Mouse (Mus musculus): ENCODE measurements around the gene Rnf181. TPM values are rescaled to one million over a fixed set of nuclear protein-coding genes. Genes with fewer than 3 reads are reported as not detected.

The Rnf181 gene
- polyA plus RNA-seq, 1 experiment from 2014 or later, result 86.5 TPM

DNA sequence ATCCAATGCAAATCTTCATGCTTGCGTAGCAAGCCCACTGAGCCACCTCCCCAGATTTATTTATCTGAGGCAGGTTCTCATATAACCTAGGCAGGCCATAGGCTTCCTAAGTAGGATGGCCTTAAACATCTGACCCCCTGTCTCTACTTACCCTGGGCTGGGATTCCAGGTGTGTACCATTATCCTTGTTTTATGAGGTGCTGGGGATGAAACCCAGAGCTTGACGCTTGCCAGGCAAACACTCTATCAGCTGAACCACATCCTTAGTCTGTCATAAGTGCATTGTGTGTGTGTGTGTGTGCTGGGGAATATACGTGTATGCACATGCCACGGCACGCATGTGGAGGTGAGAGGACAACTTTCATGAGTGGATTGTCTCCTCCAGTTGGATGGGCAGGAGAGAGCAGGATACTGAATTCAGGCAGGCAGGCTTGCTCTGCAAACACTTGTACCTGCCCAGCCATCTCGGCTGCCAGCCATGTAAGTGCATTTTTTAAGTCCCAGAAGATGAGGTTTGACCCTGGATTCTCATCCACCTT, 22.1 kb upstream of the Rnf181 start:
- 38% methylated on average over 6 of the region's 6 CpGs for WGBS (ENCODE audit: insufficient replicate concordance)
- no peaks in the 10 kb centered on the region for H3K27me3 ChIP-seq (ENCODE audit: control insufficient read depth, insufficient read depth, low read depth, low read length)
- H3K27ac ChIP-seq (ENCODE audit: low read length), result peak overlapping the region; percentile 100
- peak overlapping the region; percentile 85 for H3K4me3 ChIP-seq (ENCODE audit: low read depth, low read length)
- peak overlapping the region; percentile 95 for H3K9ac ChIP-seq (ENCODE audit: low read depth, low read length)
- peaks cover 29% of the 10 kb centered on the region for H3K36me3 ChIP-seq (ENCODE audit: control insufficient read depth, insufficient read depth)
- peak overlapping the region; percentile 86 for H3K4me2 ChIP-seq (ENCODE audit: low read depth, low read length)
- no peaks in the 10 kb centered on the region for H3K9me3 ChIP-seq (replicated peaks; ENCODE audit: control insufficient read depth, low read length)
- no peak for ATAC-seq (ENCODE audit: low read depth)
- peaks cover 55% of the 10 kb centered on the region for H3K4me1 ChIP-seq (ENCODE audit: control insufficient read depth, low read depth, low read length)

GRCm38 (mm10) chr6:72388266-72388665, 21.5 kb upstream of the Rnf181 start:
- no peaks in the 10 kb centered on the region for H3K27me3 ChIP-seq (ENCODE audit: control insufficient read depth, insufficient read depth, low read depth, low read length)
- peak overlapping the region; percentile 85 for H3K4me3 ChIP-seq (ENCODE audit: low read depth, low read length)
- H3K9me3 ChIP-seq (replicated peaks; ENCODE audit: control insufficient read depth, low read length), result no peaks in the 10 kb centered on the region
- H3K9ac ChIP-seq (ENCODE audit: low read depth, low read length), result peak overlapping the region; percentile 95
- peak overlapping the region; percentile 100 for H3K27ac ChIP-seq (ENCODE audit: low read length)
- H3K4me2 ChIP-seq (ENCODE audit: low read depth, low read length), result peak overlapping the region; percentile 86
- peaks cover 57% of the 10 kb centered on the region for H3K4me1 ChIP-seq (ENCODE audit: control insufficient read depth, low read depth, low read length)
- 52% methylated on average over 10 of the region's 10 CpGs for WGBS (ENCODE audit: insufficient replicate concordance)
- ATAC-seq (ENCODE audit: low read depth), result no peak
- peaks cover 29% of the 10 kb centered on the region for H3K36me3 ChIP-seq (ENCODE audit: control insufficient read depth, insufficient read depth)

- H3K4me3 ChIP-seq (ENCODE audit: low read depth, low read length), result peak overlapping the region; percentile 85
- H3K36me3 ChIP-seq (ENCODE audit: control insufficient read depth, insufficient read depth), result peaks cover 29% of the 10 kb centered on the region
- H3K4me2 ChIP-seq (ENCODE audit: low read depth, low read length), result peak overlapping the region; percentile 86
- H3K27ac ChIP-seq (ENCODE audit: low read length), result peak overlapping the region; percentile 100
- ATAC-seq (ENCODE audit: low read depth), result no peak
- H3K9ac ChIP-seq (ENCODE audit: low read depth, low read length), result peak overlapping the region; percentile 95
- 62% methylated on average over 3 of the region's 3 CpGs for WGBS (ENCODE audit: insufficient replicate concordance)
- peaks cover 57% of the 10 kb centered on the region for H3K4me1 ChIP-seq (ENCODE audit: control insufficient read depth, low read depth, low read length)
- no peaks in the 10 kb centered on the region for H3K9me3 ChIP-seq (replicated peaks; ENCODE audit: control insufficient read depth, low read length)
- H3K27me3 ChIP-seq (ENCODE audit: control insufficient read depth, insufficient read depth, low read depth, low read length), result no peaks in the 10 kb centered on the region
Observed at GRCm38 (mm10) chr6:72387816-72388215, 21.1 kb upstream of the Rnf181 start.

DNA sequence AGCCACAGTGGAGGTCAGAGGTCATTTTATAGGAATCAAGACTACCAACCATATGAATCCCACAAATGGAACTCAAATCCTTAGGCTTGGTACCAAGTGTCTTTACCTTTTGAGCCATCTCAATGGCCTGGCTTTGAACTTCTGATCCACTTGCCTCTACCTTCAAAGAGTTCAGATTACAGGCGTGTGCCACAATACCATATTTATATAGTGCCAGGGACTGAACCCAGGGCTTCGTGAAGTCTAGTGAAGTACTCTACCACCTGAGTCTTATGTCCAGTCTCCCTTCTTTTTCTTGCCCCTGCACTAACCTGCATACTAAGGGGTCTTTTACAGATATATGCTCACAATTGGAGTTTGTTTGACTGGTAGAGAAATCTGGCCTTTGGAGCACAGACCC, 19.8 kb upstream of the Rnf181 start:
- H3K9ac ChIP-seq (ENCODE audit: low read depth, low read length), result no peak overlapping the region
- H3K27me3 ChIP-seq (ENCODE audit: control insufficient read depth, insufficient read depth, low read depth, low read length), result no peaks in the 10 kb centered on the region
- H3K4me2 ChIP-seq (ENCODE audit: low read depth, low read length), result no peak overlapping the region
- H3K4me1 ChIP-seq (ENCODE audit: control insufficient read depth, low read depth, low read length), result peaks cover 66% of the 10 kb centered on the region
- no peak overlapping the region for H3K27ac ChIP-seq (ENCODE audit: low read length)
- no peak overlapping the region for H3K4me3 ChIP-seq (ENCODE audit: low read depth, low read length)
- no peak for ATAC-seq (ENCODE audit: low read depth)
- WGBS (ENCODE audit: insufficient replicate concordance), result 82% methylated on average over 2 of the region's 2 CpGs
- H3K9me3 ChIP-seq (replicated peaks; ENCODE audit: control insufficient read depth, low read length), result no peaks in the 10 kb centered on the region
- H3K36me3 ChIP-seq (ENCODE audit: control insufficient read depth, insufficient read depth), result peaks cover 29% of the 10 kb centered on the region

DNA sequence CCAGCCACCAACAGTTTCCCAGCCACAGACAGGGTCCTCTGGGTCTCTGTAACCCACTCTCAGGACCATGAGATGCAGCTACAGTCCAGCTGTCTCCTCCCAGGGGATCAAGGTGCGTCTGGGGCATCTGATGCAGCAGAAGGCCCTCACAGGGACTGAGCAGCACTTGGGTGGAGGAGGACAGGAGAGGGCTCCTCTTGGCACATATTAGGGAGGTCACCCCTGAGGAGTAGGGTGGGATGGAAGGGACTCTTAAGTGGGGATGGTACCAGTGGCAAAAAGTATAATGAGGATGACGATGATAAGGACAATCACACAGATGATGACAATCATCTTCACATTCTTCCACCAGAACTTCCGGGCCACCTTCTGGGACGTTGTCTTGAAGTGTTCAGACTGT, 18.5 kb upstream of the Rnf181 start:
- no peak overlapping the region for H3K9ac ChIP-seq (ENCODE audit: low read depth, low read length)
- no peak for ATAC-seq (ENCODE audit: low read depth)
- no peak overlapping the region for H3K4me3 ChIP-seq (ENCODE audit: low read depth, low read length)
- no peaks in the 10 kb centered on the region for H3K27me3 ChIP-seq (ENCODE audit: control insufficient read depth, insufficient read depth, low read depth, low read length)
- H3K36me3 ChIP-seq (ENCODE audit: control insufficient read depth, insufficient read depth), result peaks cover 29% of the 10 kb centered on the region
- H3K4me2 ChIP-seq (ENCODE audit: low read depth, low read length), result no peak overlapping the region
- no peaks in the 10 kb centered on the region for H3K9me3 ChIP-seq (replicated peaks; ENCODE audit: control insufficient read depth, low read length)
- 30% methylated on average over 4 of the region's 4 CpGs for WGBS (ENCODE audit: insufficient replicate concordance)
- peaks cover 67% of the 10 kb centered on the region for H3K4me1 ChIP-seq (ENCODE audit: control insufficient read depth, low read depth, low read length)
- H3K27ac ChIP-seq (ENCODE audit: low read length), result peak overlapping the region; percentile 90

DNA sequence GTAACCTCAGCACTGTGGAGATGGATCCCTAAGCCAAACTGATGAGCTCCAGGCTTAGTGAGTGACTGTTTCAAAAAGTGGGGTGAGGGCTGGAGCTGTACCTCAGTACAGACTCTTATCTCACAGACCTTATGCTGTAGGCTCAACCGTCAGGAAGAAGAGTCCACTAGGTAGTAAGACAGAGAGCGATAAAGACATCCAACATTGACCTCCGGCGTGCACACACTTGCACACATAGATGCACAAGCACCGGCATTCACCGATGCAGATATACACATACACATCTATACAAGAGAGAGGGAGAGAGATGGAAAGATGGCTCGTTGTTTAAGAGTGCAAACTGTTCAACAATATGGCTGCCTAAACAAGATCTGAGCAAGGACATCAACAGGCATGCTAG, 17.2 kb upstream of the Rnf181 start:
- Histone ChIP-seq H3K9ac (ENCODE audit: low read depth, low read length) (peak overlapping the region; percentile 55), H3K27me3 (ENCODE audit: control insufficient read depth, insufficient read depth, low read depth, low read length) (no peaks in the 10 kb centered on the region), H3K36me3 (ENCODE audit: control insufficient read depth, insufficient read depth) (peaks cover 29% of the 10 kb centered on the region), H3K4me1 (ENCODE audit: control insufficient read depth, low read depth, low read length) (peaks cover 75% of the 10 kb centered on the region), H3K27ac (ENCODE audit: low read length) (peak overlapping the region; percentile 90), H3K4me2 (ENCODE audit: low read depth, low read length) (peak overlapping the region; percentile 47), H3K9me3 (replicated peaks; ENCODE audit: control insufficient read depth, low read length) (no peaks in the 10 kb centered on the region), H3K4me3 (ENCODE audit: low read depth, low read length) (no peak overlapping the region; the same call in 1 of the 2 replicates)
- WGBS (ENCODE audit: insufficient replicate concordance), result 22% methylated on average over 7 of the region's 7 CpGs
- peak; percentile 80 for ATAC-seq (ENCODE audit: low read depth)

GRCm38 (mm10) chr6:72383142-72383820, 16.5 kb upstream of the Rnf181 start:
- peak overlapping the region; percentile 47 for H3K4me2 ChIP-seq (ENCODE audit: low read depth, low read length)
- peak overlapping the region; percentile 90 for H3K27ac ChIP-seq (ENCODE audit: low read length)
- WGBS (ENCODE audit: insufficient replicate concordance), result 62% methylated on average over 6 of the region's 6 CpGs

GRCm38 (mm10) chr6:72382494-72382893, 15.7 kb upstream of the Rnf181 start:
- no peak overlapping the region for H3K4me2 ChIP-seq (ENCODE audit: low read depth, low read length)
- 69% methylated on average over 6 of the region's 6 CpGs for WGBS (ENCODE audit: insufficient replicate concordance)
- H3K9ac ChIP-seq (ENCODE audit: low read depth, low read length), result no peak overlapping the region; the same call in 1 of the 2 replicates
- H3K27me3 ChIP-seq (ENCODE audit: control insufficient read depth, insufficient read depth, low read depth, low read length), result no peaks in the 10 kb centered on the region
- peaks cover 72% of the 10 kb centered on the region for H3K4me1 ChIP-seq (ENCODE audit: control insufficient read depth, low read depth, low read length)
- H3K36me3 ChIP-seq (ENCODE audit: control insufficient read depth, insufficient read depth), result peaks cover 22% of the 10 kb centered on the region
- no peak overlapping the region for H3K4me3 ChIP-seq (ENCODE audit: low read depth, low read length)
- no peak for ATAC-seq (ENCODE audit: low read depth)
- H3K9me3 ChIP-seq (replicated peaks; ENCODE audit: control insufficient read depth, low read length), result no peaks in the 10 kb centered on the region
- H3K27ac ChIP-seq (ENCODE audit: low read length), result no peak overlapping the region; the same call in 1 of the 2 replicates

More at GRCm38 (mm10) chr6:72383142-72383820, 16.5 kb upstream of the Rnf181 start:
- ATAC-seq (ENCODE audit: low read depth), result no peak
- H3K9me3 ChIP-seq (replicated peaks; ENCODE audit: control insufficient read depth, low read length), result no peaks in the 10 kb centered on the region
- H3K36me3 ChIP-seq (ENCODE audit: control insufficient read depth, insufficient read depth), result peaks cover 29% of the 10 kb centered on the region
- peak overlapping the region; percentile 55 for H3K9ac ChIP-seq (ENCODE audit: low read depth, low read length)
- peaks cover 74% of the 10 kb centered on the region for H3K4me1 ChIP-seq (ENCODE audit: control insufficient read depth, low read depth, low read length)
- H3K27me3 ChIP-seq (ENCODE audit: control insufficient read depth, insufficient read depth, low read depth, low read length), result no peaks in the 10 kb centered on the region
- no peak overlapping the region; the same call in 1 of the 2 replicates for H3K4me3 ChIP-seq (ENCODE audit: low read depth, low read length)

DNA sequence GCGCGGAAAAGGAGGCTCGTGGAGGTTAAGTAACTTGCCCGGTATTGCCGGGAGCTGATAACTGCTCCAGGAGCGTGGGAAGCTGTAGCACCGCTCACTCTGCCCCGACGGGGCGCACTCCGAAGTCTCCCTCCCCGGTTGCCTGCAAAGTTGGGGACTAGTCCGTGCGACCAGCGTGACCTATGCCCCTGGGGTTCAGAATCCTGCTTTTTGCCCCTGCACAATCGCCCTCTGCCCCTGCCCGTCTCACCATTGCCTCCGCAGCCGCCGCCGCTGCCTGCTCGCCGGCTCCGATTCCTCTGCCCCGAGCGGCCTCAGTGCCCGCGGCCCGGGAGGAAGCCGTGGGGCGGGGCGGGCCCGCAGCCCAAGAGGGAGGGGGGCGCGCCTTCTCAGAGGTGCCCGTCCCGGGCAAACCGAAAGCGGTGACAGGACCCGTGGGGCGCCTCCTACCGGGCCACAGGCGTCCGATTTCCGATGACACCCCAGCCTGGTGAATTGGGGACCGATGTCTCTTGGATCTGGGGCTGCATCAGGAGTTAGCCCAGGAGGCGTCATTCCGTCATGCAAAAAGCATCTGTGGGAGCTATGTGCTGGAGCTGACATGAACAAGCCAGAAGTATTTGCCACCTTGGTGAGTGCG, 13.5 kb upstream of the Rnf181 start, which contains the start of gene Vamp5:
Gene Vamp5, minus strand, starts transcription at position 338 of the 640 bp plus-strand sequence.
- peak; percentile 86 for ATAC-seq (ENCODE audit: low read depth)
- under 1% methylated on average over 49 of the region's 49 CpGs for WGBS (ENCODE audit: insufficient replicate concordance)
- H3K4me3 ChIP-seq (ENCODE audit: low read depth, low read length), result peak within 1 kb of the TSS; percentile 84
- H3K9ac ChIP-seq (ENCODE audit: low read depth, low read length), result peak within 1 kb of the TSS; percentile 94
- peak within 1 kb of the TSS; percentile 95 for H3K27ac ChIP-seq (ENCODE audit: low read length)
- no peaks in the 10 kb centered on the region for H3K9me3 ChIP-seq (replicated peaks; ENCODE audit: control insufficient read depth, low read length)
- no peaks in the 10 kb centered on the region for H3K27me3 ChIP-seq (ENCODE audit: control insufficient read depth, insufficient read depth, low read depth, low read length)
- peak within 1 kb of the TSS; percentile 74 for H3K4me2 ChIP-seq (ENCODE audit: low read depth, low read length)
- peaks cover 13% of the 10 kb centered on the region for H3K36me3 ChIP-seq (ENCODE audit: control insufficient read depth, insufficient read depth)
- H3K4me1 ChIP-seq (ENCODE audit: control insufficient read depth, low read depth, low read length), result peaks cover 62% of the 10 kb centered on the region
